Mouse (Mus musculus): ENCODE measurements around the gene Nr1h2.

DNA sequence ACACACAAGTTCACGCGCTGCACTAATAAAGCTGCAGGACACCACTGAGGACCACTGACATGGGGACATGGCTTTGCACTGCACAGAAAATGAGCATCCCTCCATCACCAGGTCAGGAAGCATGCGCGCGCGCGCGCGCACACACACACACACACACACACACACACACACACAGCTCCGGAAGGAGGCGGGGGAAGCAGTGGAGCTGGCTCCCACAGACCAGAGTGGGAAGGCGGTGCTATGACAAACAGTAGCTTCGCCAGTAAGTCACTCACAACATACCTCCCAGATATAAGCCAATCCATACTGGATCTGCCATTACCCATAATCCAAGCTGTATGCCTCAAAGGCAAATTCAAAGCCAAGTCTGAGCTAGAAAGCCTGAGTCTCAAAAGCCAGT is 6.7 kb downstream of the Nr1h2 start:
- TF ChIP-seq CTCF (IDR thresholded peaks at IDR 0.05) = no peak
- TF ChIP-seq POLR2A (IDR thresholded peaks at IDR 0.05; ENCODE audit: insufficient read depth, low read depth, low read length) = no peak

All from heart, adult 2 months (tissue).